Mouse (Mus musculus) CH12.LX (cell line): ENCODE data around the gene Cabp1. TPM values are rescaled to one million over a fixed set of nuclear protein-coding genes. Genes with fewer than 3 reads are reported as not detected.

ENCODE experiments used
- DNase-seq: peaks from one replicate; pipeline ENCODE4 v3.0.0-alpha.2; 2013; ENCODE audit errors: extremely low read depth
- H3K27ac ChIP-seq: 2 replicates; pipeline ENCODE4 v1.5.1; 2012; ENCODE audit warnings: low read depth, mild to moderate bottlenecking, control low read depth, moderate library complexity; ENCODE audit not compliant: insufficient read depth
- H3K27me3 ChIP-seq: replicated peaks from 2 replicates; pipeline ENCODE3; 2012; ENCODE audit warnings: inconsistent platforms
- H3K36me3 ChIP-seq, 2 experiments: replicated peaks in 1 of 2; 2 replicates each; pipeline versions ENCODE3 to v1.6.1; 2012; ENCODE audit warnings: inconsistent platforms in 1 of 2, low read length in 1 of 2, mild to moderate bottlenecking in 1 of 2, mixed read lengths in 1 of 2, moderate library complexity in 1 of 2; ENCODE audit not compliant: control insufficient read depth in 1 of 2, insufficient read depth in 1 of 2
- H3K4me1 ChIP-seq, 2 experiments: 2 replicates each; pipeline ENCODE4 v1.6.1; 2012; ENCODE audit warnings: inconsistent platforms in 1 of 2, moderate library complexity in 1 of 2; ENCODE audit not compliant: insufficient read depth in 2 of 2, control insufficient read depth in 1 of 2
- H3K4me2 ChIP-seq: 2 replicates; pipeline ENCODE4 v1.6.1; 2012; ENCODE audit warnings: low read depth, mild to moderate bottlenecking, control low read depth; ENCODE audit not compliant: poor library complexity, insufficient read depth, severe bottlenecking
- H3K4me3 ChIP-seq, 3 experiments: fragments of 150-350 bp in 1 of 3; sonication (generic) in 1 of 3; replicated peaks in 1 of 3; 2 replicates each; pipeline versions ENCODE3 to v1.5.1; 2011 to 2012; ENCODE audit warnings: low read depth in 2 of 3, low read length in 2 of 3, mild to moderate bottlenecking in 2 of 3, moderate library complexity in 2 of 3, control low read depth in 1 of 3, improper control_type of control experiment in 1 of 3, inconsistent platforms in 1 of 3, mixed read lengths in 1 of 3; ENCODE audit not compliant: poor library complexity in 1 of 3
- H3K79me2 ChIP-seq: replicated peaks from 2 replicates; pipeline ENCODE4 v1.6.1; 2012; ENCODE audit warnings: mild to moderate bottlenecking, moderate library complexity; ENCODE audit not compliant: control insufficient read depth, poor library complexity, insufficient read depth, severe bottlenecking; ENCODE audit errors: extremely low read depth
- H3K9ac ChIP-seq: 2 replicates; pipeline ENCODE4 v1.6.1; 2012; ENCODE audit warnings: low read depth, mild to moderate bottlenecking, control low read depth, moderate library complexity; ENCODE audit not compliant: insufficient read depth
- H3K9me3 ChIP-seq: replicated peaks from 2 replicates; pipeline ENCODE3; 2012; ENCODE audit warnings: low read length, inconsistent platforms, mixed read lengths
- BHLHE40 ChIP-seq: IDR thresholded peaks from 2 replicates; pipeline ENCODE4 v1.6.1; 2011; ENCODE audit warnings: mild to moderate bottlenecking, low read depth, low read length, improper control_type of control experiment
- CHD1 ChIP-seq: IDR thresholded peaks from 2 replicates; pipeline ENCODE4 v1.6.1; 2012; ENCODE audit warnings: low read depth, low read length, improper control_type of control experiment, inconsistent platforms
- CTCF ChIP-seq, 2 experiments: IDR thresholded peaks in 1 of 2; conservative IDR thresholded peaks in 1 of 2; 2 replicates each; pipeline ENCODE4 v1.5.1; 2011 to 2012; ENCODE audit warnings: low read depth in 2 of 2, low read length in 2 of 2, improper control_type of control experiment in 1 of 2, inconsistent platforms in 1 of 2, mild to moderate bottlenecking in 1 of 2, moderate library complexity in 1 of 2
- E2F4 ChIP-seq: IDR thresholded peaks from 2 replicates; pipeline ENCODE4 v1.6.1; 2011; ENCODE audit warnings: low read depth, low read length, improper control_type of control experiment; ENCODE audit not compliant: insufficient replicate concordance
- ELF1 ChIP-seq: IDR thresholded peaks from 2 replicates; pipeline ENCODE4 v1.6.1; 2014; ENCODE audit warnings: low read depth, mild to moderate bottlenecking, inconsistent platforms, low read length, improper control_type of control experiment
- HCFC1 ChIP-seq: IDR thresholded peaks from 2 replicates; pipeline ENCODE4 v1.6.1; 2012; ENCODE audit warnings: low read depth, mild to moderate bottlenecking, inconsistent platforms, low read length, improper control_type of control experiment
- IRF4 ChIP-seq: IDR thresholded peaks from 2 replicates; pipeline ENCODE4 v1.6.1; 2014; ENCODE audit warnings: low read depth, mild to moderate bottlenecking, inconsistent platforms, low read length, improper control_type of control experiment
- JUN ChIP-seq: IDR thresholded peaks from 2 replicates; pipeline ENCODE4 v1.6.1; 2011; ENCODE audit warnings: low read depth, mild to moderate bottlenecking, low read length, improper control_type of control experiment, moderate library complexity; ENCODE audit not compliant: insufficient read depth
- JUND ChIP-seq: conservative IDR thresholded peaks from 2 replicates; pipeline ENCODE4 v1.6.1; 2011; ENCODE audit warnings: low read depth, low read length, improper control_type of control experiment
- KAT2A ChIP-seq: IDR thresholded peaks from 2 replicates; pipeline ENCODE4 v1.6.1; 2012; ENCODE audit warnings: low read length, improper control_type of control experiment, inconsistent platforms; ENCODE audit not compliant: insufficient replicate concordance
- MAFK ChIP-seq: IDR thresholded peaks from 2 replicates; pipeline ENCODE4 v1.6.1; 2011; ENCODE audit warnings: low read length, improper control_type of control experiment; ENCODE audit not compliant: insufficient replicate concordance
- MEF2A ChIP-seq: IDR thresholded peaks from 2 replicates; pipeline ENCODE4 v1.6.1; 2014; ENCODE audit warnings: low read depth, mild to moderate bottlenecking, inconsistent platforms, low read length, improper control_type of control experiment, borderline replicate concordance
- MXI1 ChIP-seq: IDR thresholded peaks from 2 replicates; pipeline ENCODE4 v1.6.1; 2011; ENCODE audit warnings: mild to moderate bottlenecking, low read depth, low read length, improper control_type of control experiment
- MYC ChIP-seq: IDR thresholded peaks from 2 replicates; pipeline ENCODE4 v1.6.1; 2011; ENCODE audit warnings: low read depth, mild to moderate bottlenecking, improper control_type of control experiment, low read length
- NELFE ChIP-seq: IDR thresholded peaks from 2 replicates; pipeline ENCODE4 v1.6.1; 2011; ENCODE audit warnings: low read depth, low read length, improper control_type of control experiment
- NRF1 ChIP-seq: IDR thresholded peaks from 2 replicates; pipeline ENCODE4 v1.6.1; 2014; ENCODE audit warnings: low read depth, mild to moderate bottlenecking, inconsistent platforms, low read length, improper control_type of control experiment, moderate library complexity
- PAX5 ChIP-seq: IDR thresholded peaks from 2 replicates; pipeline ENCODE4 v1.6.1; 2012; ENCODE audit warnings: low read length, inconsistent platforms, mixed read lengths
- POLR2A ChIP-seq: IDR thresholded peaks from 2 replicates; pipeline ENCODE4 v1.6.1; 2011; ENCODE audit warnings: low read depth, mild to moderate bottlenecking, improper control_type of control experiment, low read length
- POLR2AphosphoS2 ChIP-seq: IDR thresholded peaks from 2 replicates; pipeline ENCODE4 v1.6.1; 2011; ENCODE audit warnings: low read depth, low read length, improper control_type of control experiment
- RAD21 ChIP-seq: IDR thresholded peaks from 2 replicates; pipeline ENCODE4 v1.6.1; 2011; ENCODE audit warnings: low read depth, mild to moderate bottlenecking, low read length, improper control_type of control experiment, moderate library complexity
- RCOR1 ChIP-seq: conservative IDR thresholded peaks from 2 replicates; pipeline ENCODE4 v1.6.1; 2012; ENCODE audit warnings: low read depth, mild to moderate bottlenecking, inconsistent platforms, low read length, improper control_type of control experiment
- SIN3A ChIP-seq: IDR thresholded peaks from 2 replicates; pipeline ENCODE4 v1.6.1; 2012; ENCODE audit warnings: low read length, improper control_type of control experiment, inconsistent platforms
- SMC3 ChIP-seq: IDR thresholded peaks from 2 replicates; pipeline ENCODE4 v1.6.1; 2011; ENCODE audit warnings: low read depth, low read length, improper control_type of control experiment
- TBP ChIP-seq: conservative IDR thresholded peaks from 2 replicates; pipeline ENCODE4 v1.6.1; 2011; ENCODE audit warnings: low read depth, low read length, improper control_type of control experiment
- TCF12 ChIP-seq: IDR thresholded peaks from 2 replicates; pipeline ENCODE4 v1.6.1; 2014; ENCODE audit warnings: low read depth, mild to moderate bottlenecking, inconsistent platforms, low read length, improper control_type of control experiment
- USF1 ChIP-seq: IDR thresholded peaks from 2 replicates; pipeline ENCODE4 v1.6.1; 2014; ENCODE audit warnings: low read depth, mild to moderate bottlenecking, inconsistent platforms, low read length, improper control_type of control experiment
- USF2 ChIP-seq: conservative IDR thresholded peaks from 2 replicates; pipeline ENCODE4 v1.6.1; 2011; ENCODE audit warnings: low read depth, low read length, improper control_type of control experiment
- ZC3H11A ChIP-seq: IDR thresholded peaks from 2 replicates; pipeline ENCODE4 v1.6.1; 2012; ENCODE audit warnings: low read depth, mild to moderate bottlenecking, inconsistent platforms, low read length, improper control_type of control experiment
- ZKSCAN1 ChIP-seq: IDR thresholded peaks from 2 replicates; pipeline ENCODE4 v1.6.1; 2012; ENCODE audit warnings: low read depth, inconsistent platforms, low read length, improper control_type of control experiment, borderline replicate concordance
- ZMIZ1 ChIP-seq: IDR thresholded peaks from 2 replicates; pipeline ENCODE4 v1.6.1; 2012; ENCODE audit warnings: low read depth, mild to moderate bottlenecking, inconsistent platforms, low read length, improper control_type of control experiment
- dilution Hi-C: fragments of 300-500 bp; cut with MboI; formaldehyde crosslinking; loops from 2 replicates; pipeline ENCODE4 v1.14.3; 2020; ENCODE audit warnings: low sequenced_read_pairs; ENCODE audit not compliant: extremely low pct_unique_long_range_greater_than_20kb, extremely low pct_ligation_motif_present
- in situ Hi-C: fragments of 300-500 bp; cut with MboI; formaldehyde crosslinking; loops from 3 replicates; pipeline ENCODE4 v1.14.3; 2019; ENCODE audit warnings: low sequenced_read_pairs, low pct_ligation_motif_present, low pct_unique_long_range_greater_than_20kb, mixed read lengths
- polyA plus RNA-seq: library from polyadenylated mRNA; unstranded; fragments of >175 nt; gene quantifications from 2 replicates; pipeline ENCODE4 v1.2.1, GENCODE M21; 2012; ENCODE audit warnings: low read depth; ENCODE audit not compliant: insufficient read length
- total RNA-seq, 2 experiments: library from RNA; depleted of rRNA; stranded (reverse); fragments of 300-350 nt in 1 of 2; fragments of >200 nt in 1 of 2; gene quantifications; 2 replicates each; pipeline ENCODE4 v1.2.3; 2012 to 2014

The Cabp1 gene
- total and polyA plus RNA-seq, 3 experiments: 0.59 to 1.8 (median 1.7) TPM

DNA sequence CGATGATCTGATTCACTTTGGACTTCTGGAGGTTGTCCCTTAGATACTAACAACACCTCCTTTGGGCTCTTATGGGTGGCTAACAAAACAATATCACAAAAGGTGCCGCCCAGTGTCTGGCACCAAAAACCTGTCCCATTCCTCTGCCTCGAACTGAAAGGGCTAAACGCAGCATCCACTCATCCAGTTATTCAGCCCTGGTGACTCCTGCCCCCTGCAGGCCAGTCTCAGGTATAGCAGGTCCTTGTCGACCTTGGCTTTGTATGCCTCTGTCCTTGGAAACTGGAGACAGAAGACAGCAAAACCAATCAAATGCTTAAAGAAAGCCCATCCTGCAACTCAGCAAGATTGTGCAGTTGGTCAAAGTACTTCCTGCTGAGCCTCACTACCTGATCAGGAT lies 5.4 kb downstream of the Cabp1 start:
- H3K4me3 ChIP-seq: no peak overlapping the region
- no peaks in the 10 kb centered on the region for H3K79me2 ChIP-seq
- peak; percentile 71 for DNase-seq
- no peaks in the 10 kb centered on the region for H3K36me3 ChIP-seq
- TF ChIP-seq RAD21 (peak; percentile 71), MYC (no peak), ZKSCAN1 (no peak), ZMIZ1 (no peak), SMC3 (peak; percentile 64), CTCF (conservative IDR thresholded peaks at IDR 0.05 in 1 of 2, IDR thresholded peaks at IDR 0.05 in 1 of 2; ENCODE audit: low read depth in 2 of 2, low read length in 2 of 2) (peak; percentile 77 to 79), MAFK (peak; percentile 57; the same call in 1 of the 2 replicates)
- H3K4me2 ChIP-seq: no peak overlapping the region
- H3K27ac ChIP-seq: no peak overlapping the region
- H3K9me3 ChIP-seq: peaks cover 3% of the 10 kb centered on the region
- in situ Hi-C loops: no loop called here
- dilution Hi-C loops: no loop called here
- H3K9ac ChIP-seq: no peak overlapping the region
- peaks cover 6 to 24% of the 10 kb centered on the region in 2 experiments for H3K4me1 ChIP-seq
- H3K27me3 ChIP-seq: peaks cover 58% of the 10 kb centered on the region

DNA sequence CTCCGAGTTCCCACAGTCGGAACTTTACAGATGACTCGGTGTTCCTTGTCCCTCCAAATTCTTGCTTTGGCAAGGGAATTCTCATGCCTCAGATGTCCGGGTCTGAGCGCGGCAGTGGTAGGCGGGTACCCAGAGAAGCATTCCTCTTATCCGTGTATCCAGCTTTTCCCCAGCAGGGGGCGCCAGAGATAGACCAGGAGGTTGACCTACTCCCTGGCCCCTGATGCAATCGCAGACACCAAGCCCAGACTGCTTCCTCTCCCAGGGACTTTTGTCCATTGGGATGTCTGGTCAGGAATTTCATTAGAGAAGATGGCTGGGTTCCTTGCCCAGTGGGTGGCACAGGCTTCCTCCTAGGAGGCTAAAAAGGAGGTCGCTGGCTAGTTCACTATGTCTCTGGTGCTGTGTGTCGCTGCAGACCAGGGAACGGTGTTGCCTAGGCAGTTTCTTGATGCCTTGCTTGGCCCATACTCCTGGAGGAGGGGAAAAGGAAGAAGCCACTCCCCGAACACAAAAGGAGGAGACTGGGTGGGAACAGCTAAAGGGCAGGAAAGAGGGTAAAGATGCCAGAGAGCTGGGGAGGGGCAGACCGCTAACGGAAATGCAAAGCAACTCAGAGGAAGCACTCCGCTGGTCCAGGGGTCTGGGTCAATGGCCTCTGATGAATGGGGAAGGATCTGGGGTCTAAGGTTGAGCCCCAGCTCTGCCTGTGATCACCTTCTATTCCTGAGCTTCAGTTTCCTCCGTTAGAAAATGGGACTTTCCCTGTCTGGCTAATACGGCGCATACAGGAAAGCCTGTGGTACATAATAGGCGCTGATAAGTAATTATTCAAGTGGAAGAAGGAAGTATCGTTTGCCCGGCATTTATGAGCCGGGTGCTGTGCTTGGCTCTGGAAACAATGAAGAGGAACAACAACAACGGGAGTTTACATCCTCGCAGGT lies 6.7 kb downstream of the Cabp1 start:
- in situ Hi-C loops: no loop called here
- Histone ChIP-seq H3K27me3 (peaks cover 44% of the 10 kb centered on the region), H3K4me2 (peak overlapping the region; percentile 80), H3K27ac (peak overlapping the region; percentile 69; the same call in 1 of the 2 replicates), H3K4me1 (peaks cover 10 to 27% of the 10 kb centered on the region in 2 experiments), H3K9ac (peak overlapping the region; percentile 73), H3K36me3 (no peaks in the 10 kb centered on the region), H3K79me2 (no peaks in the 10 kb centered on the region), H3K4me3 (peak overlapping the region; percentile 44 to 56 (median 50)), H3K9me3 (peaks cover 3% of the 10 kb centered on the region)
- DNase-seq: peak; percentile 96
- dilution Hi-C loops: no loop called here
- TF ChIP-seq BHLHE40: no peak
- TF ChIP-seq USF2: no peak
- TF ChIP-seq HCFC1: no peak
- peak; percentile 56; the same call in 1 of the 2 replicates for TF ChIP-seq TCF12
- TF ChIP-seq JUN: no peak
- TF ChIP-seq NELFE: no peak; the same call in 1 of the 2 replicates
- 0 out of 2 replicates have a peak, but pooled peaks have one; percentile 15 for TF ChIP-seq TBP
- TF ChIP-seq USF1: no peak
- no peak for TF ChIP-seq POLR2AphosphoS2
- 0 out of 2 replicates have a peak, but pooled peaks have one; percentile 8 for TF ChIP-seq NRF1
- no peak for TF ChIP-seq ZKSCAN1
- TF ChIP-seq JUND: no peak
- TF ChIP-seq MEF2A: peak; percentile 9; the same call in 1 of the 2 replicates
- no peak for TF ChIP-seq SIN3A
- peak; percentile 48 for TF ChIP-seq RAD21
- no peak for TF ChIP-seq ZMIZ1
- TF ChIP-seq KAT2A: no peak
- peak; percentile 60 for TF ChIP-seq POLR2A
- no peak for TF ChIP-seq ZC3H11A
- TF ChIP-seq ELF1: no peak; the same call in 1 of the 2 replicates
- TF ChIP-seq E2F4: no peak
- 0 out of 2 replicates have a peak, but pooled peaks have one; percentile 18 for TF ChIP-seq IRF4
- TF ChIP-seq CHD1: no peak
- no peak for TF ChIP-seq PAX5
- peak; percentile 27; the same call in 1 of the 2 replicates for TF ChIP-seq MXI1
- TF ChIP-seq RCOR1: no peak
